Mouse (Mus musculus) limb, embryonic 12.5 days (tissue): ENCODE data around the gene Rgl1. TPM values are rescaled to one million over a fixed set of nuclear protein-coding genes. Genes with fewer than 3 reads are reported as not detected.

Experiments used
- ATAC-seq: fragments of 200-750 bp; cut with Nextera tagmentation; 2 replicates; pipeline ENCODE4 v1.8.0; 2017; ENCODE audit warnings: low read depth, moderate TSS enrichment; ENCODE audit not compliant: insufficient number of reproducible peaks, insufficient read depth, low FRiP score, low TSS enrichment
- H3K27ac ChIP-seq: fragments of 300-500 bp; sonication (generic); 2 replicates; pipeline ENCODE4 v1.5.1; 2016; ENCODE audit warnings: mild to moderate bottlenecking, moderate library complexity
- H3K27me3 ChIP-seq: fragments of 300-500 bp; sonication (generic); 2 replicates; pipeline ENCODE4 v1.6.1; 2016; ENCODE audit warnings: mild to moderate bottlenecking, moderate library complexity
- H3K36me3 ChIP-seq: fragments of 300-500 bp; sonication (generic); 2 replicates; pipeline ENCODE4 v1.6.1; 2016; ENCODE audit warnings: mild to moderate bottlenecking, moderate library complexity
- H3K4me1 ChIP-seq: fragments of 300-500 bp; sonication (generic); replicated peaks from 2 replicates; pipeline ENCODE4 v1.6.1; 2016
- H3K4me2 ChIP-seq: fragments of 300-500 bp; sonication (generic); 2 replicates; pipeline ENCODE4 v1.6.1; 2016; ENCODE audit warnings: mild to moderate bottlenecking, moderate library complexity
- H3K4me3 ChIP-seq: fragments of 300-500 bp; sonication (generic); replicated peaks from 2 replicates; pipeline ENCODE4 v1.5.1; 2016; ENCODE audit warnings: mild to moderate bottlenecking
- H3K9ac ChIP-seq: fragments of 300-500 bp; sonication (generic); replicated peaks from 2 replicates; pipeline ENCODE4 v1.6.1; 2016; ENCODE audit warnings: mild to moderate bottlenecking, moderate library complexity
- H3K9me3 ChIP-seq: fragments of 300-500 bp; sonication (generic); 2 replicates; pipeline ENCODE4 v1.6.1; 2016; ENCODE audit warnings: mild to moderate bottlenecking, moderate library complexity
- WGBS: fragments of 180-500 bp; shearing (Covaris S2); methylation state at CpG from one replicate; pipeline ENCODE4 v1.1.7; 2016; 5-methylcytosine and 5-hydroxymethylcytosine counted together
- polyA plus RNA-seq: library from polyadenylated mRNA; unstranded; fragments of >200 nt; fragmentation: Nextera tagmentation; extraction: Ambion mirVana; gene quantifications from 2 replicates; pipeline ENCODE4 v1.2.1, GENCODE M21; 2016

The Rgl1 gene
- polyA plus RNA-seq, 1 experiment from 2014 or later: 24.5 TPM

DNA sequence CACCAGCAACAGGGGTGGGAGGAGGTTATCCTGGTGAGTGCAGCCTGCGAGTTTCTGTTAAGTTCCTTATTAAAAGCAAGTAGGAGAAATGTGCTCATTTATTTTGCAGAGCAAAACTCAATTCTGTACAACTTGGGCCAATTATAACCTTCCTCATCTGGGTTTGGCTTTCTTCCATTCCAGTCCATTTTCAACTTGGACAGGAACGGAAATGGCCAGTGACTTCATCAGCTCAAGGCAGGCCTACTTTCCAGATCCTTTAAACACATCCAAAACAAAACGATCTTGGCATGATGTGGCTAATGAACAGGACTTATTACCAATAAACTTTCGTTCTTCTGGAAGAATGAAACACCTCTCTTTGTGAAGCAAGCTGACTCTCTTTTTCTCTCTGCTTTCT, 290.0 kb downstream of the Rgl1 start:
- H3K27ac ChIP-seq: no peak overlapping the region
- WGBS: 67% methylated on average over 4 of the region's 4 CpGs
- H3K9me3 ChIP-seq: no peaks in the 10 kb centered on the region
- no peaks in the 10 kb centered on the region for H3K27me3 ChIP-seq
- H3K4me1 ChIP-seq: no peaks in the 10 kb centered on the region
- H3K4me3 ChIP-seq: no peak overlapping the region
- no peaks in the 10 kb centered on the region for H3K36me3 ChIP-seq
- no peak overlapping the region for H3K9ac ChIP-seq
- no peak for ATAC-seq
- no peak overlapping the region for H3K4me2 ChIP-seq

DNA sequence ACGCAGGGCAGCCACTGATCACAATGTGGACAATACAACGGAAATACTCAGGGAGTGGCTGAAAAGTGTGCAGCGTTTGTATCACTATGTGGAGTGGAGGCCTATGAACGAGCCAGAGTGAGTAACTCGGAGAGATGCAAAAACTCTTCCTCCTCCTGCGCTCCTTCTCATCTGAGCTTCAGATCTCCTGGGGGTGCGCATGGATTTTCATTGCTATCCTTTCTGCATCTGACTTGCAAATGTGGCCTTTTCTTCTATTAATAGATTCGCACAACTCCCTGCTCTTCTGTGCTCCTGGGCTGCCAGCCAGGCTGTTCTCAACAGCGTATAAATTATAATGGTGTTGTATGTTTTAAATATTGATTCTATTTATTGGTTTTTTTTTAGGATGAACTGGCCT, 297.7 kb downstream of the Rgl1 start:
- no peaks in the 10 kb centered on the region for H3K9me3 ChIP-seq
- no peaks in the 10 kb centered on the region for H3K4me1 ChIP-seq
- 89% methylated on average over 9 of the region's 9 CpGs for WGBS
- no peaks in the 10 kb centered on the region for H3K27me3 ChIP-seq
- no peak overlapping the region for H3K9ac ChIP-seq
- no peak overlapping the region for H3K27ac ChIP-seq
- no peaks in the 10 kb centered on the region for H3K36me3 ChIP-seq
- no peak overlapping the region for H3K4me3 ChIP-seq
- no peak for ATAC-seq
- H3K4me2 ChIP-seq: no peak overlapping the region

Other genes starting within 250 kb of the Rgl1 start
- not detected in 2 replicates for gene Apobec4, start 15.8 kb downstream of the Rgl1 start, polyA plus RNA-seq
- gene Arpc5, start 191 bp upstream of the Rgl1 start, polyA plus RNA-seq: 174 and 183 TPM in 2 replicates
- gene Ncf2, start 33.8 kb upstream of the Rgl1 start, polyA plus RNA-seq: 1.9 and 2.9 TPM in 2 replicates
- 28.3 and 34.5 TPM in 2 replicates for gene Smg7, start 136.3 kb upstream of the Rgl1 start, polyA plus RNA-seq
- gene Nmnat2, start 188.6 kb upstream of the Rgl1 start, polyA plus RNA-seq: 0.46 and 0.69 TPM in 2 replicates